Mouse (Mus musculus) activated CD4-positive, CD25-positive, alpha-beta regulatory T cell, adult 4 months (primary cell): ENCODE measurements around the gene Nhsl2. TPM values are rescaled to one million over a fixed set of nuclear protein-coding genes. Genes with fewer than 3 reads are reported as not detected.

Experiments used
- ATAC-seq: one replicate; pipeline ENCODE4 v1.8.0; 2017
- polyA plus RNA-seq, 2 experiments: library from polyadenylated mRNA; unstranded; fragments of 100-300 nt; shearing (Covaris generic); gene quantifications; one replicate each; pipeline ENCODE4 v1.2.1; 2017

The Nhsl2 gene
- polyA plus RNA-seq, 2 experiments from 2014 or later = 1.6 to 3.3 TPM

DNA sequence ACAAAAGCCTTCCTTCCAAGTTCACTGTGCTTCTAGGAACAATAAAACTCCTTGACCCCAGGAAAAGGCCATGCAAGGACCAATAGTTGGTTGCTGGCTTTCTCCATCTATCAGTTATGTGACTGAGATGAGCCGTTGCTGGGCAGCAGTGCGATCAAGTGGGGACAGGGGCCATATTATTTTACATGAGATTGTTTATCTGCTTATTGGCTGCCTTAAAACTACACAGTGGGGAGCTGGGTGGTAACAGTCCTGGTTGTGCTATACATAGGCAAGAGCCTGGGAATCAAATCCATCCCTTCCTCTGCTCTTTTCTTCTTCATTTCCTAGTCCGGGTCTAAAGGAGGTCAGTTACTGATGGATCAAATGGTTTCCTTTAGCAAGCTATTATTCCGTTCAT, 53.4 kb downstream of the Nhsl2 start:
- ATAC-seq = no peak

DNA sequence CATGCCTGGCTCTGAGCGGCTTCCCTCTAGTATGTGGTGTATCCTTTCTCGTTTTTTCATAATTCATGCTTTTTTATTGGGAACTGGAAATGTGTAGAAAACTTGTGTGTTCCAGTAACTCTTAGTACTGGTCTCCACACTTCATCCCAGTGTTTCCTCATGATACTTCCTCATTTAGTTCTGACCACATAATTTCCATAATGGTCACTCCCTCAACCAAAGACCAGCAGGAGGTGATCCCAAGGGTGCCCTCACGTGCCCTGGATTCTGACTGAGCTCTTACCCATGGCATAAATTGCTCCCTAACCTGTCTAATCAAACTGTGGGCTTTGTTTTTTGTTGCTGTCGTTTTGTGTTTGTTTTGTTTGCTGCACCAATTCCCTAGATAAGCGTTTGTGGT, 58.1 kb downstream of the Nhsl2 start:
- ATAC-seq = no peak

- no peak for ATAC-seq
Measured at GRCm38 (mm10) chrX:101929131-101929530, 79.9 kb downstream of the Nhsl2 start.

- no peak for ATAC-seq
Measured at GRCm38 (mm10) chrX:101930301-101930700, 81.1 kb downstream of the Nhsl2 start.

GRCm38 (mm10) chrX:101931016-101931415, 81.8 kb downstream of the Nhsl2 start:
- no peak for ATAC-seq

DNA sequence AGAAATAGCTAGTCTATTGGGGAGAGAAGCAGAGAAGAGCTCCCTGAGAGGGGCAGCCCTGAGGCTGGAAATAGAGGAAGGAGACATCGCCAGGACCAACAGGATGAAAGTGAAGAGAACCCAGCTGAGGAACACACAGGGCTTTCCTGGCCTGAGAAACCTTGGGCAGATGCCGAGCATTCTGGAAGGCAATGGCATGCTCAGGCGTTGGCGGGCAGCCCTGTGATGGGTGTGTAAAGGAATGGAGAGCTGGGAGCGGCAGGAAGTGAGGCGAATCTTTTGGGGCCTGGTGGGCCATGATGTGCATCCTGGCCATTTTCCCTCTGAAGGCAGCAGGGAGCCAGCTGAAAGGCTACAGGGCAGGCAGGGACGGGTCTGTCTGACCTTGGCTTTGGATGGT, 83.1 kb downstream of the Nhsl2 start:
- no peak for ATAC-seq

DNA sequence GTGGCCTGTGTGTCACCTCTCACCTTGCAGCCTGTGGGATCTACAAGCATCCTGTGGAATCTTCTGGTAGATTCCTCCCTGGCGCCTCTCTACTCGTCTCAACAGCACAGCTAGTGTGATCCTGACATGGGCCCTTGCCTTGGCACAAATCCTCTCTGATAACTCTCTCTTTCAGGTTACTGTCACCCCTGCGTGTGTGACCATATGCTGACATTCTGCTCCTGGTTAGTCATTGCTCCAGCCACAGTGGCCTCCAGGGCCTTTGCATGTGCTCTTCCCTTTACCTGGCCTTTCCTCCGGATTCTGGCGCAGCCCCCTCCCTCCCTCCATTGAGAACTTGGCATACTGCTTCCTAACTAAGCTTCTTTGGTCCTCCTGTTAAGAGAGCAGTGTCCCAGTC, 84.2 kb downstream of the Nhsl2 start:
- no peak for ATAC-seq

DNA sequence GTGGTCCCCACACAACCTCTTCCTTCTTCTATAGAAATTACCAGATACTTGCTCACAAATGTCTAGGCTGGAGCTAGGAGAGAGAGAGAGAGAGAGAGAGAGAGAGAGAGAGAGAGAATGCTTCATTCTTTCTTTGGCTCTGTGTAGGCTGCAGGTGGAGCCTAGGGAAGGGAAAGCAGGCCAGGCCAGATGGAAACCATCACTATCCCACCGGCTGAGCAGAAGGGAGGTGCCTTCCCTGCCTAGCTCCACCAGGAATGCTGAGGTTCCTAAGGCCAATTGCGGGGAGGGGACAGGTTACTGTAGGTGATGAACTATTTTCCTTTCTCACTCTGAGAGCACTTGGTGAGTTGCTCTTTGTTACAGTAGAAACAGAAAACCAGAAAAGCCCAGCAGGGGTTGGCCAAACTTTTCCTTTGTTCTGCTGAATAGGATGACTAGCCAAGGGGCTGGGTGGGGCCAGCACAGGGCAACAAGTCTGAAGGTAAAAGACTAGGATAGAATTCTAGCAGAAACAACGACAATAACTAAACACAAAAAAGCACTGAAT, 86.2 kb downstream of the Nhsl2 start:
- ATAC-seq = no peak

DNA sequence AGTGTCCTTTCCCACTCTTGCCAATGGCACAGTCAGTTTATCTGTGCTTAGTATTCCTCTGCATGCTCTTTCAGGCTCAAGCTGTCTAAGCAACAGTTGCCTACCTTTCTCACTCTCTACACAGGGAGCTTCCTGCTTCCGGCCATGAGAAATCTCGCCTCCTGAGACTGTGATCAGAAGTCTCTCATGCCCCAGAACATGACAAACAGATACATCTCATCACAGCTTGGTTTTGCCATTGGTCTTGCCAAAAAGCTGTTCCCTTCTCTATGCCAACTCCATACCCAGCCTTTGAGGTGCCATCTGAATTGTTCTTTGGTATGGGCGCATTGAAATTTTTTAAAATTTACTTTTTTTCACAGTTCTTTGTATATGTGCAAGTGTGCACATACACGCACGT, 90.3 kb downstream of the Nhsl2 start:
- ATAC-seq = no peak

DNA sequence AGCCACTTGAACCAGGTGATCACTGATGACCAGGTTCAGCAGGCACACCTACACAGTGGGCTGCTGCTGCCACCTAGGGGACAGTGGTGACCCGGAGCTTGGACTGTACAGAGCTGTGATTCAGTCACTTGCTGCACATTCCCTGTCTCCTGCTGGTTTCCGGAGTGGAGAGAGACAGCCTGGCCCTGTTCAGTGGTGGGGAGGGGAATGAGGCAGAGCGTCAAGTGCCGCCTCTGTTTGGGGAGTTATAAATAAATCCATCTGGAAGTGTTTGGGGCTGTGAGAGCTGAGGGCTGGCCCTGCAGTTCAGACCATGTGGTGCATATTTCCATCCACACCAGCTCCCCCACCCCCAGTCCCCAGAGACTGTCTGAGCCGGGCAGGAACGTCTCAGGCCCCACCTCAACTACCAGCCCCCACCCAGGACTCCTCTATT, 93.3 kb downstream of the Nhsl2 start:
- ATAC-seq = no peak

DNA sequence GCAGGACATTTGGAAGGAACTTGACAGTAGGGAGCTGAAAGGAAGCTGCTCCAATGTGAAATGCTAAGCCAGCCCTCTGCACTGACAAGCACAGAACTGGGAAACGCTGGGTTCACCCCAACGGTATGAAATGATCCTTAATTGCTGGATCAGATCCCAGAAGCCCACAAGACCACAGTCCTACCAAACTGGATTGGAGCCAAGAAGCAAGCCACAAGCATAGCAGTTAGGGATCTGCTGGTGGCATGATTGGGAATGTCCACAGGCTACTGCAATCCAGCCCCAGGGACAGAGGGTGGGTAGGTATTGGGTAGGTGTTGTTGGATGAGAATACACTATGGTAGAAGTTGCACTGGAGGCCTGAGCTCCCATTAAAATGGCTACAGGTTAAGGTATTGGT, 94.6 kb downstream of the Nhsl2 start:
- no peak for ATAC-seq

DNA sequence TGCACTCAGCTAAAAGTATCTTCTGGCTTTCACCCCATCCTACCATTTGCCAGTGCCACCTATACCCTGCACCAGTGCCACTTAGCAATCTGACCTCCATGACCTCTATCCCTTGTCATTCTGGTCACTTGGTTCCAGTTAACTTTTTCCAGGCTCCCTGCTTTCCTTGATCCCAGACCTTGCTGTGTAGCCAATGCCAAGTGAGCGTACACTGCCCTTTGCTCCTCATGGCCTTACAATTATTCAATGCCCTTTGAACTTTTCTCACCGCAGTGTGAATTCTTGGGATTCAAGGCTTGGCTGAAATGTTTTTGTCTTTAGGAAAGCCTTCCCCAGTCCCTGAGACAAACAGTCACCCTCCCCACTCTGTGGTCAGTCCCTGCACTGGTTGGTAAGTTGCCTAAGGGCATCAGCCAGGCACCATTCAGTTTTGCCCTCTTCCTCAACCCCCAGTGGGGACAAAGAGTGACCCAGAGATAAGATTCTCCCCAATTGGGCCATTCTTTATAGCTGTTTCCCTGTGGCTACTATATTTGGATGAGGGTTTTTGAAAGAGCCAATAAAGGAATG, 95.7 kb downstream of the Nhsl2 start:
- ATAC-seq = no peak

DNA sequence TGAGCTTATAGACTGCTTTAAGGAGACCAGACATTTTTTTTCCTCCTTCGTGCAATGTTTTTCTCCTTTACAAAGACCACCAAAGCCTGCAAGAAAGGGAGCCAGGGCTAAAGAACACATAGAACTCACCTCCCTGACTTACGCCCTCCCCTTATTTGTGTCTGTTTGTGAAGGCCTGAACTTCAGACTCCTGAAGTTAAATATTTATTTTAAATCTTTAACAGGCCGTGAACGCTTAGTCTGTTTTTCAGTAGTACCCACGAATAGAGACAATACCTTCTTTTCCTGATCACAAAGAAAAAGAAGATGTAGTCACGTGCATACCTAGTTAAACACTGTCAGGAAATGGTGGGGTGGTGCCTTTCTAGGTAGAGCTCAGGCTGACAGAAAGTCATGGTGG, 103.3 kb downstream of the Nhsl2 start:
- ATAC-seq = no peak

- ATAC-seq = no peak
Measured at GRCm38 (mm10) chrX:101953256-101953655, 104.1 kb downstream of the Nhsl2 start.

GRCm38 (mm10) chrX:101953787-101954491, 104.8 kb downstream of the Nhsl2 start:
- ATAC-seq = peak; percentile 99

DNA sequence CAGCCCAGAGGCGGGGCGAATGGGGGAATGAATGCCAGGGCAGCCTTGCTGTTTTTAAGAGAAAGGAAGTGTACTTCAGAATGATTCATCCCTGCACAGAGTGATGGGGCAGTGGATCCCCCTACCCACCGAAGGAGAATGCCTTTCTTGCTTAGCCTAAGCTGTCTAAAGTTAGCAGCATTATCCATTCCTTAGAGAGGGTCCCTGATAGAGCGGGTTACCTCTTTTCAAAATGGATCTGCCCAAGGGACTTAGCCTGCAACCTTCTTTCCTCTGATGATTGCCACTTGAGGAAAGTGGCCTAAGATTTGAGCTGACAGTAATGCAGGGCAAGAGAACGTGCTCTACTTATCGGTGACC, 105.3 kb downstream of the Nhsl2 start:
- ATAC-seq = no peak

GRCm38 (mm10) chrX:101961848-101962247, 112.7 kb downstream of the Nhsl2 start:
- no peak for ATAC-seq

DNA sequence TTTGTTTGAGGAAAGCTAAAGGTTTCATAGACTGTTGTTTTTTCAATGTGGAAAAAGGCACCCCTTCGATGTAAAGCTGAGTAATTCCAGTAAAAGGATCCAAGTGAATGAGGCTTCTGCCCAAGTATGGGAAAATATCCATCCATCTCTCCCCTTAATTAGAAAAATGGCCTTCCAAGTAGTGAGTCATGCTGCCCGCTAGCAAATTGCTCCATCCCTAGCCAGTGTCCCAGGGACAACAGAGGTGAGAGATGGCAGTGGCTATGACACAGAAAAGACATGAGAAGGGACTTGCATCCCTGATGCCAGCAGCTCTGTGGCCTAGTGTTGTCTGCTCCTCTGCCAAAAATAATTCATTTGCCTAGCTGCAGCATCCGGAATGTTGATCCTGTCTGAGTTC, 114.5 kb downstream of the Nhsl2 start:
- no peak for ATAC-seq

DNA sequence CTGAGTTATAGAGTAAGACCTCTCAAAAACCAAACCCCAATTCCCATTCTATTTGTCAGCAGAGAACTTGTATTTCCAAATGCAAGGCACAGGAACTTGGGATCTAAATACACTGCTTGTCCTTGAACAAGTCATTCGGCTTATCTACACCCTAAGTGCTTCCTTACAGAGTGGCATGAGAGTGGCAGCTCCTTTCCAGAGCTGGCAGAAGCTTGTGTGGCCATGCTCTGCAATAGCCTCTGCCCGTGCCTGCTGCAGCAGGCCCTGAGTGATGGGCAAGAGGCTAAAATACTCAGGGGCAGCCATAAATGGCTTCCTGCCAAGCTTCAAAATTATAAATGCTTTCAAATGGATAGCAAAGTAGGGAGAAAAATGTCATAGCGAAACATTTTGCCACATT, 123.8 kb downstream of the Nhsl2 start:
- ATAC-seq = no peak

- no peak for ATAC-seq
Measured at GRCm38 (mm10) chrX:101976931-101977330, 127.7 kb downstream of the Nhsl2 start.

GRCm38 (mm10) chrX:101978861-101979260, 129.7 kb downstream of the Nhsl2 start:
- no peak for ATAC-seq

- peak; percentile 59 for ATAC-seq
Measured at GRCm38 (mm10) chrX:101979267-101979666, 130.1 kb downstream of the Nhsl2 start.

DNA sequence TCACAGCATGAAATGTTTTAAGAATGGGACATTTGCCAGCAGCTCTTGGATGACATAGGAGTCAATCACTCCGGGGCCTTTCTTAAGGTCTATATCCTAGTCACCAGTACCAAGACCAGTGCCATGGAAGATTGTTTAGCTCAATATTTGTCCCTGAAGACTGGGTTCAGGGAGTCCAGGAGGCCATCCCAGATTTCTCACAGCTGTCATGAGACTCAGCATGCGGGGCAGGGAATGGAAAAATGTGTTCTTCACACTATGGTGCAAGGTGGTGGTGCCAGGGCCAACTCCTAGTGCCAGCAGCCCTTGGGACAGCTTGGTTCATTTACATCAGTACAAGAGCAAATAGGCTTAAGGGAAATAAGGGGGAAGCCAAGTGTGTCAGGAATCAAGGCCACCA, 131.4 kb downstream of the Nhsl2 start:
- no peak for ATAC-seq

GRCm38 (mm10) chrX:101981450-101981849, 132.3 kb downstream of the Nhsl2 start:
- peak; percentile 52 for ATAC-seq

DNA sequence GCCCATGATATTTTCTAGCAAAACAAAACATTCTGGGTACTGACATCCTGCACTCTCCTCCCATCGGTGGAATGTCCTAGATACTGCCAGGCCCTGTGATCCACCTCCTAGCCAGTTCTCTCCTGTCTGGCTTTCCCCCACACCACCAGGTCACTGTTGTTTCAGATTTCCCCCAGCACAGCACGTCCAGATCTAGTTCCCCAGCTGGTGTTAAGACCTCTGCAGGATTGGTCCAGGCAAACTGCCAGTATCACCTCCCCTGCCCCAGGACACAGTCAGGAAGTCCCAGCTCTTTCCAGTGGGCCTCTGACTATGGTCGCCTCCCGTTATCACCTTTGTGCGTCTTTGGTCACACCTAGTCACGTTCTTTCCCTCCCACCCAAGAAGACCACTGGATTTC, 134.5 kb downstream of the Nhsl2 start:
- ATAC-seq = no peak
